Mouse (Mus musculus) fat pad, adult 2 months (tissue): ENCODE measurements at regions not wholly inside any gene's neighbourhood (a gene's known extent, or its start where the extent isn't known, plus 50 kb on each side); places are given as distances from the start of the nearest gene placed in this dataset.

Experiments used
- DNase-seq: peaks from one replicate; pipeline ENCODE4 v3.0.0-alpha.2; 2011; ENCODE audit warnings: low read depth, low spot score; ENCODE audit errors: extremely low read depth

DNA sequence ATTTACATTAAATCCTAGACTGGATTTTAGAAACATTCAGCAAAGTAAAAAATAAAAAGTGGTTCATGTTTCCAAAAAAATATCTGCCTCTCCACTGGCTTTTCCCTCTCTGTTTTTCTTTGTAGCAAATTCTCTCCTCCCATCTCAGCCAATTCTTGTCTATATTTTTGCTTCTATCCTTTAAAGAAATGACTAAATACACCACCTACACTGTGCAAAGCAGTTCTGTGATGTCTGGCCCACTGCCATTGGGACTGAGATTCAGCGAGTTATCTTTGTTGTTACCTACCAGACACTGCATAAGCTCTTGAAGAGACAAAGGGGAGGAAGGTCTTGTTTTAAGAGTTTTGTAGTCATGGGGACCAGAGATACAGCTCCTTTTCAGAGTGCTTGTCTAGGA lies 835.8 kb upstream of the Klhl29 start:
- no peak for DNase-seq

GRCm38 (mm10) chr12:6189232-6189631 lies 813.8 kb upstream of the Klhl29 start:
- DNase-seq, result no peak

GRCm38 (mm10) chr12:6168795-6169194 lies 793.3 kb upstream of the Klhl29 start:
- no peak for DNase-seq

GRCm38 (mm10) chr12:6154287-6154686 lies 778.8 kb upstream of the Klhl29 start:
- no peak for DNase-seq

DNA sequence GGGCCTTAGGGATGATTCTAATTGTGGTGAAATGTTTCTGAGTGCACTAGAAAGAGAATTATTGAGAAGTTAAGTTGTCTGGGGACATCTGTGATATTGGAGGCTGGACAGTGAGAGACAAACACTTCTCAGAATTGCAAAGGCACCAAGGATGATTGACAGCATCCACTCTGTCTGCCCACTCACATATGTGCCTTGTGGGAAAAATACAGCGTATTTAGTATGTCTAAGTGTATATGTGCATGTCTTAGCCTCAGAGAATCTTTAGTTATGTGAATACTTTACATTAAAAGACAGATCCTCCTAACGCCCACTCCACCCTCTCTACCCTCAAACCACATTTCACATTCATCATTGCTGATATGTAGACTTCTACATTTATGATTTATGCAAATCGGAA lies 776.0 kb upstream of the Klhl29 start:
- DNase-seq, result no peak

GRCm38 (mm10) chr12:6132451-6132850 lies 757.0 kb upstream of the Klhl29 start:
- DNase-seq, result no peak

DNA sequence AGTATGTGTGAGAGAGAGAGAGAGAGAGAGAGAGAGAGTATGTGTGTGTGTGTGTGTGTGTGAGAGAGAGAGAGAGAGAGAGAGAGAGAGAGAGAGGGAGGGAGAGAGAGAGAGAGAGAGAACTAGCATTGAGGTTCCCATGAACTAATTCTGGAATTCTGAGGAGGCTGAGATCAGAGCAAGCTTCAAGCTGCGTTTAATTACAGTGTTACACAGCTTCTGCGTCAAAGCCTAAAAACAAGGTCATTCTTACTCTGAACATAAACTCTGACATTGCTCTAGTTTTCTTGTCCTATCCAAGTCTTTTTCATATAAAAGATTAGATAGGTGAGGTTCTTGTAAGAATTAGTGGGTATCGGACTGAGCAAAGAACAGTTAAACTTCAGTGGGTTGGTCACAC lies 744.1 kb upstream of the Klhl29 start:
- no peak for DNase-seq

DNA sequence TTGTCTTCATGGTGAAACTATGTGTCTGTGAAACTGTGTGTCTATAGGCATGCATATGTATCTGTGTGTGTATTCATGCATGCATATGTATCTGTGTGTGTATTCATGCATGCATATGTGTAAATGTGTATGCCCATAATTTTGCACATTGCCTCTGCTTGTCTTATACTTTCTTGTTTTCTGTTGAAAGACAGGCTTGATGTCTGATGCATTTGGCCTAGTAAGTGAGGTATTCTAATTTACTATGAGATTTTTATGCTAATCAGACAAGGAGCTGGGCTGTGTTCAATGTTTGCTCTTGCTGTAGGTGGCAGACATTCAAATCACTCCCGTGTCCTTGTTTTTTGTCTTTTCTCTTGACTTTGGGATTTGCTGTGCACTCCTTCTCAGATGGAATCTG lies 739.8 kb upstream of the Klhl29 start:
- no peak for DNase-seq

DNA sequence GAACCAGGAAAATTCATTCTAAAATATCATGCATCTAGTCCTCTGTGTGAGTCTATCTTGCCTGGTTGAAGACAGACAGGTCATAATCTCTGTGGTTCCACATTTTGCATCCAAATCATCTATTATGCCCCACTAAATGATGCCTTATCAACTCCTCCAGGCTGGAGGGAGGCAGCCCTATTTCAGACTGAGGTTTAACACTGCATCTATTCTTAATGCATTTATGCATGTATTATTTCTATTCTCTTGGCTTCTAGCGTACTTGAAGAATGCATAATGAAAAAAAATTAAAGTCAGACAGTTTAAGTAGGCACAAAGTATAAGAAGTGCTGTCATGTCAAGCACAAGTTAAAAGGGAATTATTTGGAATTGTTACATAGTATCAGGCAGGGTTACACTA lies 721.8 kb upstream of the Klhl29 start:
- DNase-seq, result no peak

GRCm38 (mm10) chr12:6087627-6088350 lies 712.3 kb upstream of the Klhl29 start:
- no peak for DNase-seq

DNA sequence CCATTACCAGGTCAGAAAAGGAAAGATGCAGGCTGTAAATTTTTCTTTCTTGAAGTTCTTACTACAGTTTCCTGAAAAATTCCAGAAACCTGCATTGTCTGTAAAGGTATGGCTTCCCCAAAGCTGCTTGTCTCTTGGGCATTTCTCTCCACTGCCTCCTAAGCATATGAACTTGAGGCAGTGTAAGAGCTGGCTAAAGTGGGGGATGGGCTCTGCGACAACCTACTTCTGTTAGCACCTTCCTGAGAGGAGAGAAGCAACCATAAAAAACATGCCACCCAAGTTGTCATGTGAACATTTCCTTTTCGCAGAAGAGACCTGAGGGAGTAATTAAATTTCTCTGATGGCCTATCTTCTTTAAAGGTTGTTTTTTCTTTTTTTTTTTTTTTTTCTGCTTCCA lies 711.6 kb upstream of the Klhl29 start:
- no peak for DNase-seq

GRCm38 (mm10) chr12:6046866-6047689 lies 671.6 kb upstream of the Klhl29 start:
- DNase-seq, result no peak

- DNase-seq, result no peak
These were observed 670.6 kb upstream of the Klhl29 start for GRCm38 (mm10) chr12:6046110-6046509.

- DNase-seq, result no peak
These were observed 666.8 kb upstream of the Klhl29 start for GRCm38 (mm10) chr12:6042326-6042725.

- no peak for DNase-seq
These were observed 648.6 kb upstream of the Klhl29 start for GRCm38 (mm10) chr12:6024111-6024510.

GRCm38 (mm10) chr12:6022490-6022889 lies 647.0 kb upstream of the Klhl29 start:
- DNase-seq, result no peak

GRCm38 (mm10) chr12:6000961-6001360 lies 625.5 kb upstream of the Klhl29 start:
- DNase-seq, result no peak

DNA sequence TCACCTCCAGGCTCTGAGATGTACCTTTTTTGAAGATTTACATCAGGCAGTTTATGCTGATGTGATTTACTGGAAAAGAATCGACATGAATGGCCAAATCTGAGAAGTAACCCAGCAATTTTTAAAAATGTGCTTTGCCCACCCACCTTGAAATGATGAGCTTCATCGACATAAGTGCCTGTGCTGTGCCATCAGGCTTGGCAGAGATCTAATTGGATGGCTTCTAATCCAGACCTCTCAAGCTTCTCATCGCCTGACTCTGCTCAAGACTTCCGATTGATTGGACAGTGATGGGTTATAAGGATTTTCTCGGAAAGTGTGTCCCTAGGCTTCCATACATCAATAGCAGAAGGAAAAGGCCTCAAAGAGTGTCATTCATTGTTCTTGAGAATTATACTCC lies 621.9 kb upstream of the Klhl29 start:
- no peak for DNase-seq

- no peak for DNase-seq
These were observed 621.2 kb upstream of the Klhl29 start for GRCm38 (mm10) chr12:5996672-5997071.

- DNase-seq, result no peak
These were observed 608.6 kb upstream of the Klhl29 start for GRCm38 (mm10) chr12:5983937-5984610.

DNA sequence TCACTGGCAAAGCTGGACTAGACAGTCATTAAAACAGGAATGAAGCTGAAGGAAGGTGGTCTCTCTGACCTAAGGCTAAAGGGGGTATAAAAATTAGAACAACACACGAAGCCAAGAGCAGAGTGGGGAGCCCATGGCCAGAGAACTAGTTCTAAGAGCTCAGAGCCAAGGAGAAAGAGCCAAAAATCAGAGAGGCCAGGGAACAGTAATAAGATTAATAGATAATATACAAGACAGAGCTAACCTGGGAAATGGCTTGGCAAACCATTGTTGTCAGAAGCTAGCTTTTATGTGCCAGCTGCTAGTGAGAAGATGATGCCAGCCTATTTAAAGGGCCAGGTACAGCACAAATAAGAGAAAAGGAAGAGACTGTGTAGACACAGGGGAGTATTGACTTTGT lies 606.6 kb upstream of the Klhl29 start:
- DNase-seq, result peak; percentile 30

DNA sequence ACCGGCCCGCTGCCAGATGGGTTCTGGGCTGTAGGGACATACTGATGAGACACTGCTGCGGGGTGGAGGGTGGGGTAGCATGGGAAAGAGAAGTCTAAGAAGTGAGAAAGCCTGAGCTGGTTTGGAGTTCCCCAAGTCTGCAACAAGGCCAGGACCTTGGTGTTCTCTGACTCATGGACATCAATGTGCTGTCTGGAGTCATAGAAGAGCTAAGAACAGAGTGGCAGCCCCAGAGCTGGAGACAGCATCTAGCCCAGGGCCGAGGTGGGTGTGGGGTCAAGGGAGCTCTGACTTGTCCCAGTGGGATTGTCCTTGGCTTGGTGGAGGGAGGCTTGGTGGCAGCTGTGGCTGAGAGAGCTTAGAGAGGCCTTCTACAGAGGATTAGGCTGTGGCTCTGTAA lies 600.4 kb upstream of the Klhl29 start:
- DNase-seq, result no peak
